Mouse (Mus musculus) Patski (cell line): ENCODE measurements at regions not wholly inside any gene's neighbourhood (a gene's known extent, or its start where the extent isn't known, plus 50 kb on each side); places are given as distances from the start of the nearest gene placed in this dataset.

Source experiments
- ATAC-seq: fragments of 100-300 bp; one replicate; pipeline ENCODE4 v1.8.0; 2021
- CTCF ChIA-PET: fragments of 350-600 bp; sonication (Branson Sonifier 250); formaldehyde crosslinking; loops from one replicate; lab custom pipeline; 2022; ENCODE audit warnings: inconsistent platforms; lab: Charles Lee
- POLR2A ChIA-PET: fragments of 350-600 bp; sonication (Branson Sonifier 250); formaldehyde crosslinking; loops from one replicate; lab custom pipeline; 2022; ENCODE audit warnings: antibody characterized with exemption, inconsistent platforms; lab: Charles Lee
- DNase-seq: peaks from one replicate; pipeline ENCODE4 v3.0.0-alpha.2; 2011; ENCODE audit warnings: low read depth, low spot score
- H3K27me3 ChIP-seq: fragments of 371-371 bp; one replicate; pipeline ENCODE4 v1.5.1; 2021
- CTCF ChIP-seq: fragments of 100-300 bp; IDR thresholded peaks from one replicate; pipeline ENCODE4 v1.5.1; 2021
- in situ Hi-C: fragments of 300-500 bp; cut with MboI; formaldehyde crosslinking; loops from 3 replicates; pipeline ENCODE4 v1.11.1; 2018; ENCODE audit warnings: low pct_unique_long_range_greater_than_20kb, mixed read lengths

GRCm38 (mm10) chr12:71501299-71501810 lies 191.7 kb downstream of the Dact1 start:
- H3K27me3 ChIP-seq, result no peaks in the 10 kb centered on the region
- TF ChIP-seq CTCF, result no peak
- no peak for ATAC-seq
- ChIA-PET CTCF (interaction anchor here (1.0 to 1.1 kb wide), 2 partner anchors 10 to 22 kb away, joined by 3 read pairs; no protein-coding TSS in a partner anchor), POLR2A (no interaction called here)
- no peak for DNase-seq
- in situ Hi-C loops, result no loop called here

- in situ Hi-C loops, result no loop called here
- no peak for ATAC-seq
- no peaks in the 10 kb centered on the region for H3K27me3 ChIP-seq
- no peak for TF ChIP-seq CTCF
- CTCF ChIA-PET, result no interaction called here
- POLR2A ChIA-PET, result no interaction called here
- no peak for DNase-seq
These were observed 193.6 kb downstream of the Dact1 start for GRCm38 (mm10) chr12:71503265-71503664.

- DNase-seq (no peak), ATAC-seq (no peak)
- no peak for TF ChIP-seq CTCF
- ChIA-PET POLR2A (no interaction called here), CTCF (no interaction called here)
- in situ Hi-C loops, result no loop called here
- H3K27me3 ChIP-seq, result no peaks in the 10 kb centered on the region
These were observed 196.5 kb downstream of the Dact1 start for GRCm38 (mm10) chr12:71506206-71506605.

- DNase-seq (no peak), ATAC-seq (no peak)
- TF ChIP-seq CTCF, result no peak
- CTCF ChIA-PET, result no interaction called here
- in situ Hi-C loops, result no loop called here
- no peaks in the 10 kb centered on the region for H3K27me3 ChIP-seq
- POLR2A ChIA-PET, result no interaction called here
These were observed 197.0 kb downstream of the Dact1 start for GRCm38 (mm10) chr12:71506716-71507115.

GRCm38 (mm10) chr12:71512915-71513612 lies 203.4 kb downstream of the Dact1 start:
- TF ChIP-seq CTCF, result no peak
- in situ Hi-C loops, result no loop called here
- ATAC-seq, result no peak

GRCm38 (mm10) chr12:71519520-71519919 lies 209.8 kb downstream of the Dact1 start:
- no peaks in the 10 kb centered on the region for H3K27me3 ChIP-seq
- DNase-seq, result no peak
- in situ Hi-C loops, result no loop called here
- ChIA-PET POLR2A (interaction anchor here (1.0 kb wide), 1 partner anchor 28 kb away, joined by 3 read pairs; no protein-coding TSS in a partner anchor), CTCF (no interaction called here)
- no peak for ATAC-seq
- no peak for TF ChIP-seq CTCF

More at GRCm38 (mm10) chr12:71512915-71513612, 203.4 kb downstream of the Dact1 start:
- no peak for DNase-seq
- H3K27me3 ChIP-seq, result no peaks in the 10 kb centered on the region
- ChIA-PET CTCF (no interaction called here), POLR2A (no interaction called here)

GRCm38 (mm10) chr12:71521936-71522335 lies 212.3 kb downstream of the Dact1 start:
- ChIA-PET POLR2A (no interaction called here), CTCF (interaction anchor here (1.1 kb wide), 1 partner anchor 15 kb away, joined by 3 read pairs; no protein-coding TSS in a partner anchor)
- TF ChIP-seq CTCF, result no peak
- DNase-seq (no peak), ATAC-seq (no peak)
- in situ Hi-C loops, result no loop called here
- no peaks in the 10 kb centered on the region for H3K27me3 ChIP-seq

GRCm38 (mm10) chr12:71522451-71522850 lies 212.8 kb downstream of the Dact1 start:
- H3K27me3 ChIP-seq, result no peaks in the 10 kb centered on the region
- in situ Hi-C loops, result no loop called here
- ATAC-seq (no peak), DNase-seq (no peak)
- ChIA-PET POLR2A (no interaction called here), CTCF (interaction anchor here (1.1 to 1.2 kb wide), 2 partner anchors 14 to 21 kb away, joined by 3 read pairs; no protein-coding TSS in a partner anchor)
- no peak for TF ChIP-seq CTCF

- POLR2A ChIA-PET, result no interaction called here
- DNase-seq, result no peak
- no peak for ATAC-seq
- CTCF ChIA-PET, result interaction anchor here (1.0 to 1.5 kb wide), 2 partner anchors 11 to 12 kb away, joined by 3 read pairs; no protein-coding TSS in a partner anchor
- in situ Hi-C loops, result no loop called here
- H3K27me3 ChIP-seq, result no peaks in the 10 kb centered on the region
- TF ChIP-seq CTCF, result no peak
These were observed 214.5 kb downstream of the Dact1 start for GRCm38 (mm10) chr12:71524156-71524555.

GRCm38 (mm10) chr12:71525255-71525927 lies 215.7 kb downstream of the Dact1 start:
- in situ Hi-C loops, result no loop called here
- no peak for ATAC-seq
- DNase-seq, result no peak
- ChIA-PET CTCF (no interaction called here), POLR2A (interaction anchor here (0.7 kb wide), 1 partner anchor 16 kb away, joined by 4 read pairs; no protein-coding TSS in a partner anchor)
- TF ChIP-seq CTCF, result no peak
- no peaks in the 10 kb centered on the region for H3K27me3 ChIP-seq

- no peak for ATAC-seq
- TF ChIP-seq CTCF, result no peak
- ChIA-PET CTCF (no interaction called here), POLR2A (no interaction called here)
- no peak for DNase-seq
- H3K27me3 ChIP-seq, result no peaks in the 10 kb centered on the region
- in situ Hi-C loops, result no loop called here
These were observed 216.9 kb downstream of the Dact1 start for GRCm38 (mm10) chr12:71526623-71527022.
